Mouse (Mus musculus) kidney, postnatal 0 days (tissue): ENCODE data around the gene Pdcd2l. TPM values are rescaled to one million over a fixed set of nuclear protein-coding genes. Genes with fewer than 3 reads are reported as not detected.

Source experiments
- ATAC-seq: fragments of 200-750 bp; cut with Nextera tagmentation; replicated peaks from 2 replicates; pipeline ENCODE4 v1.8.0; 2017; ENCODE audit warnings: low read depth, moderate number of reproducible peaks, moderate TSS enrichment, moderate library complexity; ENCODE audit not compliant: low FRiP score
- DNase-seq: peaks from one replicate; pipeline ENCODE4 v3.0.0-alpha.2; 2016; ENCODE audit warnings: low spot score
- H3K27ac ChIP-seq: fragments of 300-500 bp; sonication (generic); 2 replicates; pipeline ENCODE4 v1.5.1; 2014; ENCODE audit warnings: mild to moderate bottlenecking
- H3K27me3 ChIP-seq: fragments of 300-500 bp; sonication (generic); 2 replicates; pipeline ENCODE4 v1.6.1; 2014; ENCODE audit warnings: low read length, mixed read lengths; ENCODE audit not compliant: insufficient read depth
- H3K36me3 ChIP-seq: fragments of 300-500 bp; sonication (generic); 2 replicates; pipeline ENCODE4 v1.6.1; 2014; ENCODE audit warnings: low read length, mixed read lengths; ENCODE audit not compliant: insufficient read depth
- H3K4me1 ChIP-seq: fragments of 300-500 bp; sonication (generic); replicated peaks from 2 replicates; pipeline ENCODE4 v1.6.1; 2014; ENCODE audit warnings: antibody characterized with exemption, low read length, mixed read lengths; ENCODE audit not compliant: insufficient read depth
- H3K4me2 ChIP-seq: fragments of 300-500 bp; sonication (generic); 2 replicates; pipeline ENCODE4 v1.6.1; 2014; ENCODE audit warnings: mild to moderate bottlenecking, low read length, moderate library complexity, mixed read lengths
- H3K4me3 ChIP-seq: fragments of 300-500 bp; sonication (generic); replicated peaks from 2 replicates; pipeline ENCODE4 v1.5.1; 2014; ENCODE audit warnings: low read depth, low read length
- H3K9ac ChIP-seq: fragments of 300-500 bp; sonication (generic); 2 replicates; pipeline ENCODE4 v1.6.1; 2014; ENCODE audit warnings: low read depth, low read length
- H3K9me3 ChIP-seq: fragments of 300-500 bp; sonication (generic); replicated peaks from 2 replicates; pipeline ENCODE4 v1.6.1; 2016; ENCODE audit warnings: low read length, inconsistent platforms, mixed read lengths
- CTCF ChIP-seq: IDR thresholded peaks from 2 replicates; pipeline ENCODE4 v1.5.1; 2016; ENCODE audit warnings: antibody characterized with exemption, low read depth, mild to moderate bottlenecking, moderate library complexity
- WGBS: fragments of 180-500 bp; shearing (Covaris S2); extraction: QIAGEN DNeasy Blood & Tissue Kit; methylation state at CpG from one replicate; pipeline ENCODE4 v1.1.7; 2014; 5-methylcytosine and 5-hydroxymethylcytosine counted together
- polyA plus RNA-seq: library from polyadenylated mRNA; unstranded; fragments of >200 nt; fragmentation: Nextera tagmentation; extraction: Ambion mirVana; gene quantifications from 2 replicates; pipeline ENCODE4 v1.2.1, GENCODE M21; 2015

The Pdcd2l gene
- polyA plus RNA-seq, 1 experiment from 2014 or later: 51.4 TPM

DNA sequence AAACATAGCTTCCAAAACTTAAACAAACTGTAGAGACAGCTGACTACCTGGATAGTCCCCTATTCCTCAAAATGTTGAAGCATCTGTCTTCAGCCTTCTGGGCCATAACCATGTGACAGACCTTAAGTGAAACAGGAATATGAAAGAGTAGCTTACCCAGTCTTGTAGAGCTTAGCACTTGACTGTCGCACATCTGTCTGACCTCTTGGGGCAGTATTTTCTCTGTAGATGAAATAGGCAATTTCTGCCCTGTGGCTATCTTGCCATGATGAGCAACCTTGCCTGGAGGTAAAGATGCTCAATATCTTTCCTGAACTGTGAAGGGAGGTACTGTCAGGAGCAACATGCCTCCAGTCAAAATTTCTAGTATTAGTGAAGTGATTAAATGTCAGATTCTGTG, 24.2 kb downstream of the Pdcd2l start:
- WGBS: 60% methylated on average over 1 of the region's 1 CpGs
- no peak overlapping the region for H3K27ac ChIP-seq
- no peaks in the 10 kb centered on the region for H3K36me3 ChIP-seq
- no peak overlapping the region for H3K4me2 ChIP-seq
- no peaks in the 10 kb centered on the region for H3K27me3 ChIP-seq
- no peak overlapping the region for H3K9ac ChIP-seq
- ATAC-seq (no peak), DNase-seq (no peak)
- H3K4me3 ChIP-seq: no peak overlapping the region
- TF ChIP-seq CTCF: no peak
- H3K9me3 ChIP-seq: no peaks in the 10 kb centered on the region
- no peaks in the 10 kb centered on the region for H3K4me1 ChIP-seq

DNA sequence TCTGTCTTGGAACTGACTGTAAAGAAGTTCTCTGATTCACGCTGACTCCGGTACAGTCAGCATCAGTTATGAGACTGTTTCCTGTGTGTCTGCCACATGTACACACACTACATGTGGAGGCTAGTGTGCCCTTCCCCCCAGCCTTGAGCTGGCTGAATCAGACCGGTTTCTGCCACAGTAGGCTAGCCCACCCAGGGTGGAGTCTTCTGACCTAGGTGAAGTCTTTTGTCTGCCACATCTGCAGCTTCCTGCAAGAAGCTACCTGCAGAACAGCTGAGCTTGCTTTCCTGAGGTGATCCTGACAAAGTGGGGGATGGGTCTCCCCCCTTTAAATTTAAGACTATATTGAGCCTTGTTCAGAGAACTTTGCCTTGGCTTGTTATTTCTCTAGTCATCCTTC, 27.0 kb downstream of the Pdcd2l start, which contains the start of gene Uba2:
Uba2 (minus strand) TSS at position 146 of the 400 bp plus-strand sequence.
- TF ChIP-seq CTCF: no peak
- peak within 1 kb of the TSS; percentile 67 for H3K4me2 ChIP-seq
- peak within 1 kb of the TSS; percentile 72 for H3K4me3 ChIP-seq
- WGBS: 85% methylated on average over 3 of the region's 3 CpGs
- no peak for ATAC-seq
- H3K36me3 ChIP-seq: peaks cover 4% of the 10 kb centered on the region; the same call in 1 of the 2 replicates
- H3K9me3 ChIP-seq: no peaks in the 10 kb centered on the region
- peak within 1 kb of the TSS; percentile 90 for H3K9ac ChIP-seq
- no peaks in the 10 kb centered on the region for H3K27me3 ChIP-seq
- H3K27ac ChIP-seq: peak within 1 kb of the TSS; percentile 81
- no peak for DNase-seq
- H3K4me1 ChIP-seq: no peaks in the 10 kb centered on the region

DNA sequence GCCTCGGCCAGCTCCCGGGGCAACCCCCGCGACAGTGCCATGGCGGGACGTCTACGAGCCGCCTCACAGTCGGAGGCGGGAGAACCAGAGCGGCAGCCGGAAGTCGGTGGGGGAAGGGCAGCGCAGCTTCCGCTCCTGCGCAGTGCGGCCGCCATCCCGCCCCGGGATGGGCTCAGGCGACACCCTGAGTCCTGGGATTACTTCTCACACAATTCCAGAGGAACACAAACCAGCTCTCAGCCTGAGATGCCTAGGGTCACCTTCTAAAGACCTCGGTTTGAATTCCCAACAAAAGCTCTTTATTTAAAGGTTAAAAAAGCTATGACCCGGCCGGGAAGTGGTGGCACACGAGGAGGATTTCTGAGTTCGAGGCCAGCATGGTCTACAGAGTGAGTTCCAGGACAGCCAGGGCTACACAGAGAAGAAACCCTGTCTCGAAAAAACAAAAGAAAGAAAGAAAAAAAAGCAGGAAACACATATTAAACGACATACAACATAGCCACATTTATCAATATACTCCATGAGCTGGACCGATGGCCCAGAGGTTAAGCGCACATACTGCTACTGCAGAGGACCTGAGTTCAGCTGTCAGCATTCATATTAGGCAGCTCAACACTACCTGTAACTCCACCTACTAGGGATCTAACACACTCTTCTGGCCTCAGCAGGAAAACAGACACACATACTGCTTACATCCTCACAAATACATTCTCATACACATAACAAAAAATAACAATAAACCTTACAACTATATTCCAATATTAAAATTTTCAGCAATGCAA, 27.8 kb downstream of the Pdcd2l start:
- Histone ChIP-seq H3K27ac (peak overlapping the region; percentile 81), H3K27me3 (no peaks in the 10 kb centered on the region), H3K4me3 (peak overlapping the region; percentile 72), H3K4me2 (peak overlapping the region; percentile 67), H3K36me3 (peaks cover 10% of the 10 kb centered on the region; the same call in 1 of the 2 replicates), H3K9me3 (no peaks in the 10 kb centered on the region), H3K9ac (peak overlapping the region; percentile 90), H3K4me1 (no peaks in the 10 kb centered on the region)
- DNase-seq (peak; percentile 93), ATAC-seq (peak; percentile 96)
- 11% methylated on average over 30 of the region's 30 CpGs for WGBS
- TF ChIP-seq CTCF: no peak

DNA sequence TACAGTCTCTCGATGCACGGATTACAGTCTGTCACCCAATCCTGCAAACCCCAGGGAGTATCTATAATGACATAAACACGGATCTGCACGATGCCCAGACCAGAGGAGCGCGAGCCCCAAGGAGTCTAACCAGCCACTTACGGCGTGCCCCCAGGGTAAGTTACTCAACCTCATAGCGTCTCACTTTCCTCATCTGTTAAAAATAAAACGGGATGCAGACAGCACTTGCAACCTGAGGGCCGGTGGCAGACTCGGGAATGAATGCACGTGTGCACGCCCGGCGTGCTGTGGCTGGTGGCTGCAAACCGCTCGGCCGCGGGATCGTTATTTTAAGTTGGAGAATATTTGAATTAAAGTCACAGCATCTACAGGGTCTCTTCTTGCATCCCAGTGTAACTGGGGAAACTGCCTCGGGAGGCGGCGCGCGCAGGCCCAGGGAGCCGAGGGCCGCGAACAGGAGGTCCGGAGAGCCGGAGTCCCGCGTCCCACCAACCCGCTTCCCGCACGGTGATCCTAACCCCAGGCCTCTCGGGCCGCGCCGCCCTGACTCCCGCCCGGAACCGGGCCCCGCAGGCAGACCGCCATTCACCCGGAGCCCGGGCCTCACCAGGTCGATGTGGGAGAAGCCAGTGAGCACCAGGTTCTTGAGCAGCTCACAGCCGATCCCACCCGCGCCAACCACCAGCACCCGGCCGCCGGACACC, 28.5 kb downstream of the Pdcd2l start:
- TF ChIP-seq CTCF: no peak
- H3K27me3 ChIP-seq: no peaks in the 10 kb centered on the region
- peak overlapping the region; percentile 81 for H3K27ac ChIP-seq
- peaks cover 14% of the 10 kb centered on the region; the same call in 1 of the 2 replicates for H3K36me3 ChIP-seq
- H3K4me2 ChIP-seq: peak overlapping the region; percentile 67
- DNase-seq (peak; percentile 45), ATAC-seq (peak; percentile 82)
- H3K4me3 ChIP-seq: peak overlapping the region; percentile 72
- peak overlapping the region; percentile 90 for H3K9ac ChIP-seq
- H3K9me3 ChIP-seq: no peaks in the 10 kb centered on the region
- under 1% methylated on average over 54 of the region's 54 CpGs for WGBS
- H3K4me1 ChIP-seq: no peaks in the 10 kb centered on the region

GRCm38 (mm10) chr7:34166850-34167249, 29.6 kb downstream of the Pdcd2l start:
- ATAC-seq (no peak), DNase-seq (peak; percentile 54)
- H3K27ac ChIP-seq: no peak overlapping the region
- 48% methylated on average over 4 of the region's 4 CpGs for whole genome bisulfite sequencing
- peak; percentile 58 for TF ChIP-seq CTCF
- no peak overlapping the region for H3K4me3 ChIP-seq
- H3K9ac ChIP-seq: no peak overlapping the region
- H3K9me3 ChIP-seq: no peaks in the 10 kb centered on the region
- no peaks in the 10 kb centered on the region for H3K4me1 ChIP-seq
- no peak overlapping the region for H3K4me2 ChIP-seq
- peaks cover 21% of the 10 kb centered on the region for H3K36me3 ChIP-seq
- no peaks in the 10 kb centered on the region for H3K27me3 ChIP-seq

- 80% methylated on average over 3 of the region's 3 CpGs for WGBS
- Histone ChIP-seq H3K4me3 (no peak overlapping the region), H3K4me2 (no peak overlapping the region), H3K4me1 (no peaks in the 10 kb centered on the region), H3K9ac (no peak overlapping the region), H3K27ac (no peak overlapping the region), H3K27me3 (no peaks in the 10 kb centered on the region), H3K36me3 (peaks cover 30% of the 10 kb centered on the region), H3K9me3 (no peaks in the 10 kb centered on the region)
- TF ChIP-seq CTCF: peak; percentile 16; the same call in 1 of the 2 replicates
- no peak for ATAC-seq
- DNase-seq: no peak
Measured at GRCm38 (mm10) chr7:34165999-34166398, 30.5 kb downstream of the Pdcd2l start.
